Mouse (Mus musculus) liver, embryonic 16.5 days (tissue): Measurements from ENCODE around the gene Tmem91. TPM values are rescaled to one million over a fixed set of nuclear protein-coding genes. Genes with fewer than 3 reads are reported as not detected.
A peak's percentile ranks its signal among the peaks of the same experiment; 100 is the strongest.

Experiments used
- ATAC-seq: fragments of 200-750 bp; cut with Nextera tagmentation; 2 replicates; pipeline ENCODE4 v1.8.0; 2017; ENCODE audit warnings: low read depth, mild to moderate bottlenecking, moderate number of reproducible peaks, moderate library complexity
- H3K27ac ChIP-seq: fragments of 300-500 bp; sonication (generic); 2 replicates; pipeline ENCODE4 v1.5.1; 2014; ENCODE audit warnings: mild to moderate bottlenecking, low read length
- H3K27me3 ChIP-seq: fragments of 300-500 bp; sonication (generic); 2 replicates; pipeline ENCODE4 v1.6.1; 2014; ENCODE audit warnings: low read depth, low read length, mixed read lengths; ENCODE audit not compliant: control insufficient read depth, insufficient read depth
- H3K36me3 ChIP-seq: fragments of 300-500 bp; sonication (generic); 2 replicates; pipeline ENCODE4 v1.6.1; 2014; ENCODE audit warnings: mild to moderate bottlenecking; ENCODE audit not compliant: control insufficient read depth, insufficient read depth
- H3K4me1 ChIP-seq: fragments of 300-500 bp; sonication (generic); 2 replicates; pipeline ENCODE4 v1.6.1; 2014; ENCODE audit warnings: low read depth, low read length, mixed read lengths; ENCODE audit not compliant: control insufficient read depth
- H3K4me2 ChIP-seq: fragments of 300-500 bp; sonication (generic); 2 replicates; pipeline ENCODE4 v1.6.1; 2014; ENCODE audit warnings: low read depth, low read length, mixed read lengths
- H3K4me3 ChIP-seq: fragments of 300-500 bp; sonication (generic); 2 replicates; pipeline ENCODE4 v1.5.1; 2014; ENCODE audit warnings: low read depth, mild to moderate bottlenecking, low read length
- H3K9ac ChIP-seq: fragments of 300-500 bp; sonication (generic); 2 replicates; pipeline ENCODE4 v1.6.1; 2014; ENCODE audit warnings: low read depth, low read length
- H3K9me3 ChIP-seq: fragments of 300-500 bp; sonication (generic); replicated peaks from 2 replicates; pipeline ENCODE4 v1.6.1; 2016; ENCODE audit warnings: low read length; ENCODE audit not compliant: control insufficient read depth
- whole genome bisulfite sequencing: fragments of 180-500 bp; shearing (Covaris S2); extraction: QIAGEN DNeasy Blood & Tissue Kit; methylation state at CpG from one replicate; pipeline ENCODE4 v1.1.7; 2014; ENCODE audit not compliant: insufficient replicate concordance; 5-methylcytosine and 5-hydroxymethylcytosine counted together
- polyA plus RNA-seq: library from polyadenylated mRNA; unstranded; fragments of >200 nt; fragmentation: Nextera tagmentation; extraction: Ambion mirVana; gene quantifications from 2 replicates; pipeline ENCODE4 v1.2.1, GENCODE M21; 2015

Tmem91 gene
- polyA plus RNA-seq, 1 experiment from 2014 or later, result 1.3 TPM

DNA sequence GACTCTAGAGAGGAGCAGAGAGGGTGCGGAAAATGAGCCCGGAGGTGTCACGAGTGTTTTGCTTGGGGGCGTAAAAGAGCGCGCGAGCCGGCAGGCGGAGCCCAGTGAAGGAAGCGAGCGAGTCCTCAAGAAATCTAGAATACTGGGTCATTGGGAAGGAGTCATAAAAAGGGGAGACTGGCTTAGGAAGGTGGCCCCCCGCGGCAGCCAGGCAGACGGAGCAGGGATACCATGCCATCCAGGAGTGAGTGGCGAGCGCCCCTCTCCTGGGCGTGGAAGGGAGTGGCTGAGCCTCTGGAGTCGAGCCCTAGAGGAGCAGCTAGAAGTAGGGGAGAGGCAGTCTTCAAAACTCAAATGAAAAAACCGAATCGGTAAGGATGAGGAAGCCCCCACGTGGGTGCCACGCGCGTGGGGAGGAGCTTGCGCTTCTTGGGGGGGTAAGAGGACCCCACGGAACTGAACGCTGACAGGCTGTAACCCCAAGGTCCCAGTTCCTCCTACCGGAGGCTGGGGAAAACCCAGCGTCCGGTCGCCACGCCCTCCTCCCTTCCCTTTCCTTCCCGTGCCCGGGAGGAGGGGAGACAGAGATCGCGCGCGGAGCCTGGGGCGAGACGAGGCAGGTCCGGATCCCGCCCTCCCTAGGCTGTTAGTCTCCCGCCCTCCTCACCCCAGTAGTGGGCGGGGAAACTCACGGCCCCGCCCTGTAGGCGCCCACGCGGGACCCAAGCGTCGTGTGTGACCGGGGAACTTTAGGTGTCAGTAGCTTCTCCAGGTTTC, 14.0 kb upstream of the Tmem91 start:
- ATAC-seq, result peak; percentile 81
- peak overlapping the region; percentile 89 for H3K4me3 ChIP-seq
- peak overlapping the region; percentile 96 for H3K27ac ChIP-seq
- H3K36me3 ChIP-seq, result peaks cover 7% of the 10 kb centered on the region
- H3K4me2 ChIP-seq, result peak overlapping the region; percentile 100
- H3K4me1 ChIP-seq, result peaks cover 62% of the 10 kb centered on the region
- WGBS, result under 1% methylated on average over 52 of the region's 52 CpGs
- peak overlapping the region; percentile 92 for H3K9ac ChIP-seq
- no peaks in the 10 kb centered on the region for H3K27me3 ChIP-seq
- H3K9me3 ChIP-seq, result no peaks in the 10 kb centered on the region

DNA sequence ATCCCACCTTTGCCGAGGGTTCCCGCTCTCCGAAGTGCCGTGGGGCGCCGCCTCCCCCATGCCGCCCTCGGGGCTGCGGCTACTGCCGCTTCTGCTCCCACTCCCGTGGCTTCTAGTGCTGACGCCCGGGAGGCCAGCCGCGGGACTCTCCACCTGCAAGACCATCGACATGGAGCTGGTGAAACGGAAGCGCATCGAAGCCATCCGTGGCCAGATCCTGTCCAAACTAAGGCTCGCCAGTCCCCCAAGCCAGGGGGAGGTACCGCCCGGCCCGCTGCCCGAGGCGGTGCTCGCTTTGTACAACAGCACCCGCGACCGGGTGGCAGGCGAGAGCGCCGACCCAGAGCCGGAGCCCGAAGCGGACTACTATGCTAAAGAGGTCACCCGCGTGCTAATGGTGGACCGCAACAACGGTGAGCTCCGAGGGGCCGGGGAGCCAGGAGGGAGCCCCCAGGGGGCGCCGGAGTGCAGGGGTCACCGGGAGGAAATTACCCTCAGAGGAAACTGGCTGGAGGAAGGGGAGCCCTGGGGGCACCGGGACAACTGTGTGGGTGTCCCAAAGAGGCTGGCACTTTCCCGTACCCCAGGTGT, 12.9 kb upstream of the Tmem91 start:
- Histone ChIP-seq H3K27me3 (no peaks in the 10 kb centered on the region), H3K27ac (peak overlapping the region; percentile 96), H3K36me3 (peaks cover 4% of the 10 kb centered on the region; the same call in 1 of the 2 replicates), H3K4me3 (peak overlapping the region; percentile 89), H3K9ac (peak overlapping the region; percentile 92), H3K4me2 (peak overlapping the region; percentile 100), H3K4me1 (peaks cover 73% of the 10 kb centered on the region), H3K9me3 (no peaks in the 10 kb centered on the region)
- no peak for ATAC-seq
- WGBS, result under 1% methylated on average over 47 of the region's 47 CpGs

DNA sequence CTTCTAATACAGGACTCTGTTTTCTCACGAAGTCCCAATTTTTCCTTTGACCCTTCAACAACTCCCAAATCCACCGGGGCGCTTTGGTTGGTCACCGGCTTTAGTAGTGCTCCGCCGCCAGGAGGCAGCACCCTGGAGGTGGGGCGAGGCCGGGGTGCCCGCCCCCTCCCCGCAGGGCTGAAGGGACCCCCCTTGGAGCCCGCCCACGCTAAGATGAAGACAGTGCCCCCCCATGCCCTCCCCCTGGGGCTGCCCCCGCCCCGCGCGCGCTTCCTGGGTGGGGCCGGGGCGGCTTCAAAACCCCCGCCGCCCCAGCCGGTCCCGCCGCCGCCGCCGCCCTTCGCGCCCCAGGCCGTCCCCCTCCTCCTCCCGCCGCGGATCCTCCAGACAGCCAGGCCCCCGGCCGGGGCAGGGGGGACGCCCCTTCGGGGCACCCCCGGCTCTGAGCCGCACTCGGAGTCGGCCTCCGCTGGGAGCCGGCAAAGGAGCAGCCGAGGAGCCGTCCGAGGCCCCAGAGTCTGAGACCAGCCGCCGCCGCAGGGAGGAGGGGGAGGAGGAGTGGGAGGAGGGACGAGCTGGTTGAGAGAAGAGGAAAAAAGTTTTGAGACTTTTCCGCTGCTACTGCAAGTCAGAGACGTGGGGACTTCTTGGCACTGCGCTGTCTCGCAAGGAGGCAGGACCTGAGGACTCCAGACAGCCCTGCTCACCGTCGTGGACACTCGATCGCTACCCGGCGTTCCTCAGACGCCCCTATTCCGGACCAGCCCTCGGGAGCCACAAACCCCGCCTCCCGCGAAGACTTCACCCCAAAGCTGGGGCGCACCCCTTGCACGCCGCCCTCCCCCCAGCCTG, 11.9 kb upstream of the Tmem91 start, which contains the start of gene Tgfb1:
TSS of gene Tgfb1 (plus strand) at position 323 of the 852 bp plus-strand sequence.
- no peaks in the 10 kb centered on the region for H3K36me3 ChIP-seq
- WGBS, result under 1% methylated on average over 50 of the region's 69 CpGs
- peaks cover 75% of the 10 kb centered on the region for H3K4me1 ChIP-seq
- peak within 1 kb of the TSS; percentile 96 for H3K27ac ChIP-seq
- no peaks in the 10 kb centered on the region for H3K9me3 ChIP-seq
- H3K4me2 ChIP-seq, result peak within 1 kb of the TSS; percentile 100
- ATAC-seq, result peak; percentile 38
- H3K4me3 ChIP-seq, result peak within 1 kb of the TSS; percentile 89
- peak within 1 kb of the TSS; percentile 92 for H3K9ac ChIP-seq
- H3K27me3 ChIP-seq, result no peaks in the 10 kb centered on the region

DNA sequence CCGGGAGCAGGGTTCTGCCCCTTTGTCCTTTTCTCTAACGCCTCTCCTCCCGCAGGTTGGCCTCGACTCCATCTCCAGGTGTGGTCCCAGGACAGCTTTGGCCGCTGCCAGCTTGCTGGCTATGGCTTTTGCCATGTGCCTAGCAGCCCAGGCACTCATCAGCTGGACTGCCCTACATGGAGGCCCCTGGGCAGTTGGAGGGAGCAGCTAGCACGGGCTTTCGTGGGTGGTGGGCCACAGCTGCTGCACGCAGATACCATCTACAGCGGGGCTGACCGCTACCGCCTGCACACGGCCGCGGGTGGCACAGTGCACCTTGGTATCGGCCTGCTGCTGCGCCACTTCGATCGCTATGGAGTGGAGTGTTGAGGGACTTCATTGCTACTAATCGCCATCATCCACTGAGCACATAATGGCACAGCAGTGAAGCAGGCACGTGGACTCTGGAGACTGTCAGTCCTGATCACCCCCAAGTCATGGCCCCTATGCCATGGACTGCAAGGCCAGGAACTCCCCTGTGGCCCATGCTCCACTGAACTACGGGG, 11.0 kb upstream of the Tmem91 start:
- Histone ChIP-seq H3K27me3 (no peaks in the 10 kb centered on the region), H3K9ac (peak overlapping the region; percentile 92), H3K4me2 (peak overlapping the region; percentile 100), H3K4me1 (peaks cover 77% of the 10 kb centered on the region), H3K4me3 (peak overlapping the region; percentile 89), H3K9me3 (no peaks in the 10 kb centered on the region), H3K27ac (peak overlapping the region; percentile 96; the same call in 1 of the 2 replicates), H3K36me3 (no peaks in the 10 kb centered on the region)
- no peak for ATAC-seq
- 46% methylated on average over 21 of the region's 21 CpGs for whole genome bisulfite sequencing

DNA sequence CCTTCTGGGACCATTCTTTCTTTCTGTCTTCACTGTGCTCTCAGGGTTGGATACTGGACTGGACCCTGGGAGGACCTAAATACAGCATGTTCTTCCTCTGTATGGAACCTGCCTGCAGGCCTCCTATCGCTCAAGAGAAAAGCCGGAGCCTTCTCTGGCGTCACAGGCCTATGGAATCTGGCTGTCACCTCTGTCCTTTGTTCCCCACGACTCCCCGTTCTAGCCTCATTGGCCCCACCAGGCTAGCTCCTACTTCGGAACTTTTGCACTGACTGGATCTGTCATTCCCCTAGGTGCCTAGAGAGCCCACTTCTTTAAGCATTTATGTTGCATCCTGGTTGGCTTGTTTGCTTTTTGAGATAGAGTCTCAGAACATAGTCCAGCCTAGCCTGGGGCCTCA, 9.7 kb upstream of the Tmem91 start:
- Histone ChIP-seq H3K4me2 (no peak overlapping the region), H3K36me3 (no peaks in the 10 kb centered on the region), H3K27ac (no peak overlapping the region; the same call in 1 of the 2 replicates), H3K9ac (no peak overlapping the region), H3K9me3 (no peaks in the 10 kb centered on the region), H3K27me3 (no peaks in the 10 kb centered on the region), H3K4me3 (no peak overlapping the region), H3K4me1 (peaks cover 74% of the 10 kb centered on the region)
- 81% methylated on average over 6 of the region's 6 CpGs for WGBS
- ATAC-seq, result no peak

DNA sequence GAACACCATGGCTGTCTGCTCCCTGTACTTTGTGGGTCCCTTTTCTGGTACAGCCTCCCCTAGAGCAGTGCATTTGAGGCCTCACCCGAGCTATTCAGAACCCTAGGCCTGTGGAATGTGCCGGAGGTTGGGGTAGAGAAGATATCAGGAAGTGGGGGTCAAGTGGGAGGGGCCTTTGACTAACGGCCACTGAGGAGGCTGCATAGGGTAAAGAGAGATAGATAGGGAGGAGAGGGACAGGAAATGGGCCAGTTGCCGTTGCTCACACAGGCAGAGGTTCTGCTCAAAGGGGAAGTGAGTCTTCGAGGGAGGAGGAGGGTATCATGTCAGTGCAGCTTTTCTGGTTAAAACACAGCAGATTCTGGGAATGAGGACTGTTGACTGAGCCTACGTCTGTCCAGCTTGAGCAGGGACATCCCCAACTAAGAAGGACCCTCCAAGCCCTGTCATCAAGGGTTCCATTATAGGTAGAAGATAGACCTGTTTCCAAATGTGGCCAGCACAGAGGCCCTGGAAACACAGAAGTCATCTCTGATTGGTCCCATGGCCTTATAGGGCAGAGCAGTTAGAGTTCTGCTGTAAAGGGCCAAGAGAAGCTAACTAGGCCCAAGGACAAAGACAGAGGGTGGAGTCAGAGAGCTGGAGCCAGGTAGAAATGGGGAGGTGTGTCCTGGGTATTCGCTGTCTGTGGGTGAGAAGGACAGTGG, 8.7 kb upstream of the Tmem91 start:
- Histone ChIP-seq H3K27me3 (no peaks in the 10 kb centered on the region), H3K9me3 (no peaks in the 10 kb centered on the region), H3K4me1 (peaks cover 66% of the 10 kb centered on the region), H3K36me3 (no peaks in the 10 kb centered on the region), H3K4me3 (peak overlapping the region; percentile 9; the same call in 1 of the 2 replicates), H3K27ac (peak overlapping the region; percentile 65), H3K9ac (peak overlapping the region; percentile 37), H3K4me2 (peak overlapping the region; percentile 39)
- 14% methylated on average over 7 of the region's 7 CpGs for WGBS
- ATAC-seq, result no peak

DNA sequence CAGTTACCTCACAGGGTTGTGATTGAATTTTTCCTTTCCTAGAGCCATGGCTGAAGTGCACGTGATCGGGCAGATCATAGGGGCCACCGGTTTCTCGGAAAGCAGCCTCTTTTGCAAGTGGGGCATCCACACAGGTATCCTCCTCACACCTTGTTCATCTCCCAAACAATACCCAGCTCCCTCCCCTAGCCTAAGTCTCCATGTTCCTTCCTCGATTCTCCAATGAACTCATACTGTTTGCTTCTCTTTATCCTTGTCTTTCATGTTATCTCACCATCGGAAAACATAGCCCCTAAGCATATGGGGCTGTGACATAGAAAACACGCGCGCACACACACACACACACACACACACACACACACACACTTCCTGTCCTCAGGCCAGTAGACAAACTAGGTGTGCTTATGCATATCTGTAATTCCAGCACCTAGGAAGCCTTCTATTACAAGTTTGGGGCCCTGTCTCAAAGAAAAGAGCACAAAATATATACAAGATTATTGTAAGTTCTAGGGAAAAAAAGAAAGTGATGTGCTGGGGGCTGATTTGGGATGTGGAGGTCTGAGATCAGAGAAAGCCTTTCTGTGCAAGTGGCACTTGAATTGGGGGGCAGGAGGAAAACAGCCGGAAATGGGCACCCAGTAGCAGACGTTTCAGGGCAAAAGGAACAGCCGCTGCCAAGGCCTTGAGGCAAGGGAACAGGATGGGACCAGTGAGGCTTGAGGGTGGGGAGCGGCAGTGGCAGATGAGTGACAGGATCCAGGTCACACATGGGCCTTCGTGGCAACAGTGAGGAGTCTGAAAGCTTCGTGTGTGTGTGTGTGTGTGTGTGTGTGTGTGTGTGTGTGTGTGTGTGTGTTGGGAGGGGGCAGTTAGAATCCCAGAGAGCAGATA, 6.6 kb upstream of the Tmem91 start:
- ATAC-seq, result no peak
- WGBS, result 13% methylated on average over 15 of the region's 15 CpGs
- Histone ChIP-seq H3K4me2 (peak overlapping the region; percentile 86), H3K9me3 (no peaks in the 10 kb centered on the region), H3K9ac (peak overlapping the region; percentile 39), H3K4me3 (peak overlapping the region; percentile 85), H3K27ac (peak overlapping the region; percentile 97), H3K27me3 (no peaks in the 10 kb centered on the region), H3K4me1 (peaks cover 56% of the 10 kb centered on the region), H3K36me3 (no peaks in the 10 kb centered on the region)
